Mouse (Mus musculus) layer of hippocampus, postnatal 14 days (tissue): ENCODE measurements around the gene Irf4. TPM values are rescaled to one million over a fixed set of nuclear protein-coding genes. Genes with fewer than 3 reads are reported as not detected.

Experiments
- DNase-seq, 2 experiments: peaks; one replicate each; pipeline ENCODE4 v3.0.0; 2021 to 2022; ENCODE audit warnings: low spot score in 2 of 2, mixed read lengths in 1 of 2
- total RNA-seq, 2 experiments: library from RNA; stranded (reverse); gene quantifications; 2 replicates each; pipeline ENCODE4 v1.2.3; 2021

Gene Irf4
- total RNA-seq, 2 experiments from 2014 or later = 0.12 to 0.16 TPM

- no peak for DNase-seq
Observed at GRCm38 (mm10) chr13:30761151-30761631, 12.2 kb downstream of the Irf4 start.

- DNase-seq = no peak
Observed at GRCm38 (mm10) chr13:30762224-30762623, 13.2 kb downstream of the Irf4 start.

- no peak for DNase-seq
Observed at GRCm38 (mm10) chr13:30764014-30764740, 15.2 kb downstream of the Irf4 start.

GRCm38 (mm10) chr13:30765906-30766305 lies 16.9 kb downstream of the Irf4 start:
- DNase-seq = no peak

- DNase-seq = no peak
Observed at GRCm38 (mm10) chr13:30766636-30767476, 17.8 kb downstream of the Irf4 start.

GRCm38 (mm10) chr13:30767477-30768127 lies 18.6 kb downstream of the Irf4 start:
- no peak for DNase-seq

GRCm38 (mm10) chr13:30776021-30776420 lies 27.0 kb downstream of the Irf4 start:
- no peak for DNase-seq

GRCm38 (mm10) chr13:30777678-30778179 lies 28.7 kb downstream of the Irf4 start:
- DNase-seq = no peak

GRCm38 (mm10) chr13:30781905-30782304 lies 32.9 kb downstream of the Irf4 start:
- DNase-seq = no peak

GRCm38 (mm10) chr13:30782419-30782818 lies 33.4 kb downstream of the Irf4 start:
- no peak for DNase-seq

GRCm38 (mm10) chr13:30785423-30786040 lies 36.5 kb downstream of the Irf4 start:
- no peak for DNase-seq

GRCm38 (mm10) chr13:30786235-30787035 lies 37.4 kb downstream of the Irf4 start:
- peak; percentile 51 to 65 for DNase-seq

GRCm38 (mm10) chr13:30787036-30787320 lies 38.0 kb downstream of the Irf4 start:
- DNase-seq = no peak

- DNase-seq = no peak
Observed at GRCm38 (mm10) chr13:30787556-30787955, 38.5 kb downstream of the Irf4 start.

- no peak for DNase-seq
Observed at GRCm38 (mm10) chr13:30787960-30788359, 38.9 kb downstream of the Irf4 start.

GRCm38 (mm10) chr13:30788421-30788820 lies 39.4 kb downstream of the Irf4 start:
- DNase-seq = no peak

GRCm38 (mm10) chr13:30790016-30790415 lies 41.0 kb downstream of the Irf4 start:
- no peak for DNase-seq

GRCm38 (mm10) chr13:30792308-30792707 lies 43.3 kb downstream of the Irf4 start:
- DNase-seq = no peak

- DNase-seq = no peak
Observed at GRCm38 (mm10) chr13:30792741-30793140, 43.7 kb downstream of the Irf4 start.

GRCm38 (mm10) chr13:30793196-30793595 lies 44.2 kb downstream of the Irf4 start:
- no peak for DNase-seq
